Mouse (Mus musculus) MEL (cell line): ENCODE measurements around the gene Ccl26. TPM values are rescaled to one million over a fixed set of nuclear protein-coding genes. Genes with fewer than 3 reads are reported as not detected.

Source experiments
- DNase-seq: peaks from one replicate; pipeline ENCODE4 v3.0.0; 2011; ENCODE audit warnings: low read depth, low spot score
- H3K27ac ChIP-seq: 2 replicates; pipeline ENCODE4 v1.5.1; 2012; ENCODE audit warnings: low read depth, mild to moderate bottlenecking, control low read depth, low read length, moderate library complexity; ENCODE audit not compliant: control insufficient read depth
- H3K27me3 ChIP-seq, 2 experiments: fragments of 150-350 bp in 1 of 2; sonication (generic) in 1 of 2; 2 replicates each; pipeline ENCODE4 v1.6.1; 2012; ENCODE audit warnings: low read length in 2 of 2, mild to moderate bottlenecking in 2 of 2, improper control_type of control experiment in 1 of 2, moderate library complexity in 1 of 2; ENCODE audit not compliant: insufficient read depth in 2 of 2, control insufficient read depth in 1 of 2
- H3K36me3 ChIP-seq, 2 experiments: 2 replicates each; pipeline ENCODE4 v1.6.1; 2012 to 2014; ENCODE audit warnings: low read length in 2 of 2, improper control_type of control experiment in 1 of 2, inconsistent platforms in 1 of 2, mild to moderate bottlenecking in 1 of 2; ENCODE audit not compliant: insufficient read depth in 2 of 2, control insufficient read depth in 1 of 2
- H3K4me1 ChIP-seq, 2 experiments: fragments of 150-350 bp in 1 of 2; sonication (generic) in 1 of 2; 2 replicates each; pipeline ENCODE4 v1.6.1; 2012; ENCODE audit warnings: low read length in 2 of 2, improper control_type of control experiment in 1 of 2, mild to moderate bottlenecking in 1 of 2; ENCODE audit not compliant: insufficient read depth in 2 of 2, control insufficient read depth in 1 of 2
- H3K4me3 ChIP-seq, 2 experiments: fragments of 150-350 bp in 1 of 2; sonication (generic) in 1 of 2; 2 replicates each; pipeline ENCODE4 v1.5.1; 2012; ENCODE audit warnings: low read depth in 2 of 2, low read length in 2 of 2, mild to moderate bottlenecking in 2 of 2, moderate library complexity in 2 of 2, control low read depth in 1 of 2, improper control_type of control experiment in 1 of 2; ENCODE audit not compliant: control insufficient read depth in 1 of 2, insufficient read depth in 1 of 2
- H3K79me2 ChIP-seq: 2 replicates; pipeline ENCODE4 v1.6.1; 2012; ENCODE audit warnings: mild to moderate bottlenecking, low read length, moderate library complexity; ENCODE audit not compliant: control insufficient read depth, poor library complexity, insufficient read depth
- H3K9ac ChIP-seq: 2 replicates; pipeline ENCODE4 v1.6.1; 2012; ENCODE audit warnings: low read depth, mild to moderate bottlenecking, control low read depth, low read length, moderate library complexity; ENCODE audit not compliant: control insufficient read depth, poor library complexity, severe bottlenecking
- H3K9me3 ChIP-seq: fragments of 150-350 bp; sonication (generic); replicated peaks from 2 replicates; pipeline ENCODE4 v1.6.1; 2012; ENCODE audit warnings: mild to moderate bottlenecking, low read length, improper control_type of control experiment, moderate library complexity; ENCODE audit not compliant: insufficient read depth
- CHD1 ChIP-seq: IDR thresholded peaks from 2 replicates; pipeline ENCODE4 v1.6.1; 2012; ENCODE audit warnings: low read depth, mild to moderate bottlenecking, inconsistent platforms, low read length, improper control_type of control experiment
- CHD2 ChIP-seq: IDR thresholded peaks from 2 replicates; pipeline ENCODE4 v1.6.1; 2011; ENCODE audit warnings: low read length, improper control_type of control experiment
- EP300 ChIP-seq, 2 experiments: IDR thresholded peaks; 2 replicates each; pipeline ENCODE4 v1.6.1; 2011; ENCODE audit warnings: improper control_type of control experiment in 2 of 2, low read length in 2 of 2, low read depth in 1 of 2, mild to moderate bottlenecking in 1 of 2
- ETS1 ChIP-seq: IDR thresholded peaks from 2 replicates; pipeline ENCODE4 v1.6.1; 2012; ENCODE audit warnings: low read depth, mild to moderate bottlenecking, inconsistent platforms, low read length, improper control_type of control experiment, moderate library complexity
- GATA1 ChIP-seq: IDR thresholded peaks from 2 replicates; pipeline ENCODE4 v1.6.1; 2011; ENCODE audit warnings: low read depth, low read length, improper control_type of control experiment
- HCFC1 ChIP-seq: IDR thresholded peaks from 2 replicates; pipeline ENCODE4 v1.6.1; 2012; ENCODE audit warnings: low read depth, mild to moderate bottlenecking, inconsistent platforms, low read length, improper control_type of control experiment, moderate library complexity
- MAZ ChIP-seq: IDR thresholded peaks from 2 replicates; pipeline ENCODE4 v1.6.1; 2012; ENCODE audit warnings: low read depth, mild to moderate bottlenecking, inconsistent platforms, low read length, improper control_type of control experiment
- MXI1 ChIP-seq: IDR thresholded peaks from 2 replicates; pipeline ENCODE4 v1.6.1; 2011; ENCODE audit warnings: mild to moderate bottlenecking, low read depth, low read length, improper control_type of control experiment
- NELFE ChIP-seq: IDR thresholded peaks from 2 replicates; pipeline ENCODE4 v1.6.1; 2011; ENCODE audit warnings: low read depth, low read length, improper control_type of control experiment
- POLR2A ChIP-seq, 2 experiments: IDR thresholded peaks; 2 replicates each; pipeline ENCODE4 v1.6.1; 2011 to 2012; ENCODE audit warnings: low read length in 2 of 2, mild to moderate bottlenecking in 2 of 2, control low read depth in 1 of 2, improper control_type of control experiment in 1 of 2, low read depth in 1 of 2, moderate library complexity in 1 of 2; ENCODE audit not compliant: control insufficient read depth in 1 of 2, insufficient read depth in 1 of 2, poor library complexity in 1 of 2
- POLR2AphosphoS2 ChIP-seq: IDR thresholded peaks from 2 replicates; pipeline ENCODE4 v1.6.1; 2011; ENCODE audit warnings: low read length, improper control_type of control experiment
- SIN3A ChIP-seq: IDR thresholded peaks from 2 replicates; pipeline ENCODE4 v1.6.1; 2012; ENCODE audit warnings: low read length, improper control_type of control experiment, inconsistent platforms
- USF2 ChIP-seq, 2 experiments: IDR thresholded peaks; 2 replicates each; pipeline ENCODE4 v1.6.1; 2011 to 2012; ENCODE audit warnings: improper control_type of control experiment in 2 of 2, low read length in 2 of 2, borderline replicate concordance in 1 of 2, inconsistent platforms in 1 of 2, low read depth in 1 of 2, mild to moderate bottlenecking in 1 of 2; ENCODE audit not compliant: insufficient read depth in 1 of 2
- ZNF384 ChIP-seq: IDR thresholded peaks from 2 replicates; pipeline ENCODE4 v1.6.1; 2012; ENCODE audit warnings: low read depth, mild to moderate bottlenecking, inconsistent platforms, low read length, improper control_type of control experiment
- polyA plus RNA-seq, 2 experiments: library from polyadenylated mRNA; stranded (reverse) in 1 of 2; unstranded in 1 of 2; fragments of >175 nt in 1 of 2; fragments of >200 nt in 1 of 2; gene quantifications; 2 replicates each; pipeline versions ENCODE4 v1.2.1 to v1.2.4; 2012; ENCODE audit warnings: low replicate concordance in 2 of 2, low read depth in 1 of 2; ENCODE audit not compliant: insufficient read length in 2 of 2, insufficient read depth in 1 of 2, missing spikeins in 1 of 2
- total RNA-seq: library from RNA; depleted of rRNA; stranded (reverse); fragments of 300-350 nt; gene quantifications from 2 replicates; pipeline ENCODE4 v1.2.3, GENCODE M21; 2012

Ccl26 gene
- total and polyA plus RNA-seq, 3 experiments, result not detected

DNA sequence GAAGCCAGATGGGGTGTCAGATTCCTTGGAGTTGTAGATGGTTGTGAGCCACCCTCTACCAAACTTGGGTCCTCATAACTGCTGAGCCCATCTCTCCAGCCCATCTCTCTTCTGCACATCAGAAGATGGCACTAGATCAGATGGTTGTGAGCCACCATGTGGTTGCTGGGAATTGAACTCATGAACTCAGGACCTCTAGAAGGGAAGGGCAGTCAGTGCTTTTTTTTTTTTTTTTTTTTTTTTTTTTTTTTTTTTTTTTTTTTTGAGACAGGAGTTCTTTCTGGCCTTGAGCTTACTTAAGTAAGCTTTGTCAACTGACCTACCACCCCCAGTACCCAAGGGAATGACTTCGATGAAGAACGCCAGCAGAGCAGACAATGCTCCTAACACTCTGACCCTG lies 15.4 kb downstream of the Ccl26 start:
- no peak overlapping the region for H3K27ac ChIP-seq
- no peaks in the 10 kb centered on the region for H3K79me2 ChIP-seq
- DNase-seq, result no peak
- no peak for TF ChIP-seq ZNF384
- no peak for TF ChIP-seq POLR2AphosphoS2
- no peak for TF ChIP-seq MXI1
- TF ChIP-seq NELFE, result no peak
- TF ChIP-seq EP300 (IDR thresholded peaks at IDR 0.05; ENCODE audit: low read depth in 1 of 2, low read length in 2 of 2), result no peak
- no peak for TF ChIP-seq GATA1
- TF ChIP-seq CHD2, result no peak
- no peak for TF ChIP-seq ETS1
- TF ChIP-seq CHD1, result no peak
- TF ChIP-seq MAZ, result no peak
- no peaks in the 10 kb centered on the region for H3K36me3 ChIP-seq
- no peak overlapping the region for H3K4me3 ChIP-seq
- H3K4me1 ChIP-seq, result peaks cover 0 to 3% of the 10 kb centered on the region in 2 experiments; a peak in 1 of 4 replicates
- no peak overlapping the region for H3K9ac ChIP-seq
- peaks cover 14 to 16% of the 10 kb centered on the region in 2 experiments for H3K27me3 ChIP-seq
- H3K9me3 ChIP-seq, result no peaks in the 10 kb centered on the region

DNA sequence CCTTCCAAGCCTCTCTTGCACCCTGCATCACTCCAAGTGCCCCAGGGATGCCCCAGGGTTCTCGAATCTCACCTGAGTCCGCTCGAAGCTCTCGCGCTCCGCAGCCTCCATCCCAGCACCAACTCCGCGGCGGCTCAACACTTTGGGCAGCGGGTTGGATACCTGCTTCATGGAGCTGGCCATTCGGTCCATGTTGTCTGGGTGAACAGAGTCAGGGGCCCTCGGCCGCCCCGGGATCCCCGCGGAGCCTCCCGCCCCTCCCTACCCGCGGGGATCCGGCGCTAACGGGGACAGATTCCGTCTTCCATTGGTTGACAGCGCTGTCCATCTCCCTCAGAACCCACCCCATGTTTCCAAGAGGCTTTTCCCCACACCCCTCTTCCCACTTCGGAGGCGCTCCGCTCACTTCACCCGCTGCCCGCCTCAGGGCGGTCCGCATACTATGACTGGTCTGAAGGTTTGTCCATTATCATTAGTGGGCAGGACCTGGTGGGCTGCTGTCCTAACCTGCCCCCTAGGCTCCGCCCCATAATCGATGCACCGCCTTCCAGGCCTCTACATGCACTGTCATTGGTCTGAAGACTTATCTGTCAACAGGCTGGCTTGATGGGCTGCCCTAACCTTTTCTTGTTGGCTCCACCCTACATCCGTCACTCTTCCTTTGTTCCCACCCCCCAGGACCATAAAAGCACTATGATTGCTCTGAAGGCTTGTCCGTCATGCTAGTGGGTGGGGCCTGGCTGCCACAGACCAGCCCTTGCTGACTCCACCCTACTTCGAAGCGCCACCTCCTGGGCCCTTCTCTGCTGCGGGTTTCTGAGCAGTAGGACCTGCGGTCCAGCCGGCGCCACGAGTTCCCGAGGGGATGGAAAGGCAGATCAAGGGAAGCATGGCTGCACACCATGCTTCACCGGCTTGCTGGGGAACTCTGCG lies 18.2 kb downstream of the Ccl26 start, which contains the start of gene Hip1:
Hip1 (minus strand) TSS at position 256 of the 933 bp plus-strand sequence.
- DNase-seq, result peak; percentile 94
- Histone ChIP-seq H3K9me3 (no peaks in the 10 kb centered on the region), H3K4me3 (peak within 1 kb of the TSS; percentile 69 to 72), H3K27ac (no peak within 1 kb of the TSS), H3K27me3 (peaks cover 11 to 14% of the 10 kb centered on the region in 2 experiments), H3K4me1 (peaks cover 0 to 7% of the 10 kb centered on the region in 2 experiments; a peak in 2 of 4 replicates), H3K36me3 (no peaks in the 10 kb centered on the region), H3K9ac (peak within 1 kb of the TSS; percentile 58), H3K79me2 (no peaks in the 10 kb centered on the region)
- no peak for TF ChIP-seq GATA1
- TF ChIP-seq SIN3A, result 0 out of 2 replicates have a peak, but pooled peaks have one; percentile 11
- peak; percentile 44; the same call in 1 of the 2 replicates for TF ChIP-seq HCFC1
- TF ChIP-seq POLR2A (IDR thresholded peaks at IDR 0.05; ENCODE audit: control insufficient read depth in 1 of 2, insufficient read depth in 1 of 2, low read depth in 1 of 2, low read length in 2 of 2, poor library complexity in 1 of 2), result peak; percentile 37 to 39; a peak in 2 of 4 replicates
- TF ChIP-seq MAZ, result peak; percentile 38; the same call in 1 of the 2 replicates
- no peak for TF ChIP-seq USF2 (IDR thresholded peaks at IDR 0.05; ENCODE audit: borderline replicate concordance in 1 of 2, insufficient read depth in 1 of 2, low read depth in 1 of 2, low read length in 2 of 2)
